Mouse (Mus musculus) liver, adult 2 months (tissue): ENCODE data around the gene Tmem132b.

Experiments used
- CTCF ChIP-seq: fragments of 200-500 bp; IDR thresholded peaks from 2 replicates; pipeline ENCODE4 v1.5.1; 2011; ENCODE audit warnings: low read depth, low read length, control low read depth
- POLR2A ChIP-seq: fragments of 200-500 bp; IDR thresholded peaks from 2 replicates; pipeline ENCODE4 v1.6.1; 2011; ENCODE audit warnings: low read length, control low read depth; ENCODE audit not compliant: insufficient read depth; ENCODE audit errors: extremely low read depth

- no peak for TF ChIP-seq CTCF
- TF ChIP-seq POLR2A, result no peak
Measured at GRCm38 (mm10) chr5:125772756-125773155, 241.2 kb downstream of the Tmem132b start.
